In the genomic region with DNA sequence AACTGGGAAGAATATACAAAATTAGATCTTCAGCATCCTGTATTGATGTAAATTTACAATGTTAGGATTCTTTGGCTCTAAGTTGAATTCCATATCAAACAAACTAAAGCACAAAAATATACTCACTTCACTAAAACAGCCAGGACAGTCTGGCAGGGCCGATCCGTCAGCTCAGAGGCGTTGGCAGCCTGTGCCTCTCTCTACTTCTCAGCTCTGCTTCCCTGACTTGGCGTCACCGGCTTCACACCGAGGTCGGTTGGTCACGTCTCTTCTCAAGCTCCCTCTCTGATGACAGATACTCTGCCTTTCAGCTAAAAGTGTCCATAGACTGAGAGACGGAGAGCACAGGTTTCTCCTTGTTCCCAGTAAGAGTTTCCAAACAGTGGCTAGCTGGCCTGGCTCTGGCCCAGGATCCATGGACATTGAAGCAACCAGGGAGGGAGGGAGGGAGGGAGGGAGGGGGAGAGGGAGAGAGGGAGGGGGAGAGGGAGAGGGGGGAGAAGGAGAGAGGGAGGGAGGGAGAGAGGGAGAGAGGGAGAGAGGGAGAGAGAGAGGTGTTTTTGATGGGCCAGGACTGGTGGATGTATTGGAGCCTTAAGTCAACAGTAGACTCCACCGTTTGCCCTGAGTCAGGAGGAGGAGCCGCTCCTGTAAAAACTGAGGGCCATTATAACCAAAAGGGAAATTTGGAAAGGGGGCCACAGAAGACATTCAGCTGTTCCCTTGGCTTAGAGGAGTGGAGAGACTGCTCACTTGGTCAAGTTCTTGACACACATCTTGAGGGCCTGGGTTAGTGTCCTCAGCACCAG, we compare ENCODE assay signal across 20 mouse cellular contexts.
DNase-seq lines count a peak whose midpoint lies in the region; ATAC-seq and TF ChIP-seq lines count a peak whose summit lies in the region.
"Had no signal": no experiment of that assay in that cellular context is flagged by ENCODE, and none has a peak within 500 bp of the region (broad histone marks: within the 10 kb centered on the region; RNA-seq: fewer than 3 reads in every experiment).

No protein-coding gene starts in this region.

- H3K27me3 ChIP-seq in heart, embryonic 16.5 days (ENCODE audit: control insufficient read depth, insufficient read depth, low read length) = no peaks in the 10 kb centered on the region; the same call in 1 of the 2 replicates
- no peaks in the 10 kb centered on the region for H3K27me3 ChIP-seq in midbrain, embryonic 10.5 days (ENCODE audit: low read depth, poor library complexity, severe bottlenecking)
- H3K27me3 ChIP-seq in midbrain, postnatal 0 days (ENCODE audit: insufficient read depth, low read length) = no peaks in the 10 kb centered on the region
- H3K27me3 ChIP-seq: megakaryocyte, embryonic 14.5 days; stomach, embryonic 15.5 days had no signal

- H3K9me3 ChIP-seq in heart, embryonic 16.5 days (replicated peaks; ENCODE audit: control insufficient read depth, low read length) = no peaks in the 10 kb centered on the region
- H3K9me3 ChIP-seq in midbrain, embryonic 10.5 days (replicated peaks) = no peaks in the 10 kb centered on the region
- no peaks in the 10 kb centered on the region for H3K9me3 ChIP-seq in midbrain, postnatal 0 days (ENCODE audit: low read length)
- H3K9me3 ChIP-seq: embryonic facial prominence, embryonic 10.5 days; hindbrain, embryonic 10.5 days; stomach, embryonic 15.5 days had no signal

- no peak overlapping the region for H3K9ac ChIP-seq in heart, embryonic 16.5 days (ENCODE audit: low read length)
- H3K9ac ChIP-seq in midbrain, postnatal 0 days (replicated peaks; ENCODE audit: low read length, poor library complexity, severe bottlenecking) = no peak overlapping the region
- H3K9ac ChIP-seq: forebrain, postnatal 0 days; stomach, embryonic 15.5 days had no signal

- H3K27ac ChIP-seq in heart, embryonic 16.5 days (ENCODE audit: low read length) = no peak overlapping the region
- peak overlapping the region; percentile 42; the same call in 1 of the 2 replicates for H3K27ac ChIP-seq in midbrain, embryonic 10.5 days (replicated peaks)
- no peak overlapping the region for H3K27ac ChIP-seq in midbrain, postnatal 0 days (ENCODE audit: low read depth, low read length)
- H3K27ac ChIP-seq: hindbrain, embryonic 10.5 days; stomach, embryonic 15.5 days had no signal

- DNase-seq in cerebellum, postnatal 14 days = peak; percentile 27 to 32
- DNase-seq in cerebellum, postnatal 4 days (ENCODE audit: low spot score in 2 of 2) = no peak
- DNase-seq in heart, postnatal 14 days = no peak
- no peak for DNase-seq in midbrain, embryonic 10.5 days (ENCODE audit: low spot score)
- no peak for DNase-seq in midbrain, postnatal 0 days (ENCODE audit: low spot score)
- no peak for DNase-seq in frontal cortex, postnatal 25 days (ENCODE audit: low spot score in 2 of 2)
- no peak for DNase-seq in left cerebral cortex, adult 11 months (ENCODE audit: low spot score)
- DNase-seq: cerebellum, adult 9-11 months; forebrain, postnatal 0 days; gastrocnemius, postnatal 10 days; kidney, postnatal 25 days; thymus, postnatal 14 days had no signal

- WGBS in heart, embryonic 16.5 days = 34% methylated on average over 11 of the region's 11 CpGs
- 91% methylated on average over 11 of the region's 11 CpGs for WGBS in midbrain, embryonic 10.5 days
- 79% methylated on average over 11 of the region's 11 CpGs for WGBS in midbrain, postnatal 0 days

- H3K4me2 ChIP-seq in heart, embryonic 16.5 days (ENCODE audit: low read depth, low read length) = no peak overlapping the region
- no peak overlapping the region for H3K4me2 ChIP-seq in midbrain, postnatal 0 days (ENCODE audit: low read depth, low read length, poor library complexity, severe bottlenecking)
- H3K4me2 ChIP-seq: stomach, embryonic 15.5 days had no signal

- no peaks in the 10 kb centered on the region for H3K36me3 ChIP-seq in heart, embryonic 16.5 days (ENCODE audit: control insufficient read depth, insufficient read depth)
- no peaks in the 10 kb centered on the region for H3K36me3 ChIP-seq in midbrain, embryonic 10.5 days
- no peaks in the 10 kb centered on the region for H3K36me3 ChIP-seq in midbrain, postnatal 0 days (ENCODE audit: insufficient read depth, low read length)
- H3K36me3 ChIP-seq: embryonic facial prominence, embryonic 10.5 days; hindbrain, embryonic 10.5 days; stomach, embryonic 15.5 days had no signal

- TF ChIP-seq CTCF in midbrain, postnatal 0 days (IDR thresholded peaks at IDR 0.05) = no peak

- H3K4me1 ChIP-seq in heart, embryonic 16.5 days (ENCODE audit: control insufficient read depth, insufficient read depth, low read length) = peaks cover 7% of the 10 kb centered on the region
- H3K4me1 ChIP-seq in midbrain, embryonic 10.5 days = peaks cover 10% of the 10 kb centered on the region
- no peaks in the 10 kb centered on the region for H3K4me1 ChIP-seq in midbrain, postnatal 0 days (ENCODE audit: insufficient read depth, low read length)
- H3K4me1 ChIP-seq: megakaryocyte, embryonic 14.5 days had no signal

- peak; percentile 37; the same call in 1 of the 2 replicates for ATAC-seq in heart, embryonic 16.5 days (replicated peaks; ENCODE audit: extremely low read depth, insufficient read depth, low FRiP score)
- ATAC-seq in midbrain, postnatal 0 days (ENCODE audit: low FRiP score) = no peak
- ATAC-seq: activated CD4-positive, CD25-positive, alpha-beta regulatory T cell, adult 4 months; forebrain, postnatal 0 days; inflammation-experienced regulatory T-cells, adult 6 months had no signal

- no peak overlapping the region for H3K4me3 ChIP-seq in heart, embryonic 16.5 days (ENCODE audit: low read length)
- no peak overlapping the region for H3K4me3 ChIP-seq in midbrain, embryonic 10.5 days
- no peak overlapping the region for H3K4me3 ChIP-seq in midbrain, postnatal 0 days (ENCODE audit: low read depth, low read length)
- H3K4me3 ChIP-seq: embryonic facial prominence, embryonic 10.5 days; erythroblast, embryonic 14.5 days; hindbrain, embryonic 10.5 days; stomach, embryonic 15.5 days had no signal

- intact Hi-C loops in heart, postnatal 14 days (cut with DNase I) = no loop called here

Comparison
In these comparisons a context has a peak if more than half of its experiments do, and no peak if none do; other contexts are left out.
1. DNase-seq: peak in cerebellum, postnatal 14 days (2 of 2); none in cerebellum, postnatal 4 days (0 of 2), heart, postnatal 14 days (0 of 2), midbrain, embryonic 10.5 days (single experiment), midbrain, postnatal 0 days (single experiment), frontal cortex, postnatal 25 days (0 of 2) and left cerebral cortex, adult 11 months (single experiment).